ENCODE assay signal across 9 mouse cellular contexts in the genomic region with DNA sequence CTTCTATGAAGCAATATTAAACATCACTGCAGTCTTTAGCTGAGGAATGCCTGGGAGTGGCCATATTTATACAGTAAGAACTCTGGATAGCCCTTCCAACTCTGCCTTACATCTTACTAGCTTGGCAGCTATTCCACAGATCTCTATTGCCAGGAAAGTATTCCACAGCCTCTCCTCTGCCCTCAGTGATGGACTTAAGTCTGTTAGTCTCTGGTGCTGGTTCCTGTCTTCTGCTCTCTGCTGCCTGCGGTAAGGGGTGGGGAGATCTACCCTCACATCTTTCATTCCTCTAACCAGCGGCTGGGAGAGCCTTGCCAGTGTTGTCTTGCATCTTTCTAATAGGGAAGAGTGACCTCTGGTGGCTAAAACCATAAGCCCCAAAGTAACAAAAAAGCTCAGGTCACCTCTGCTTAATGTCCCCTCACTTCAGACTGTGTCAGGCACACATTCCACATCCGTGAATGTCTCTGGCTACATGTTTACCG. TPM values are rescaled to one million over a fixed set of nuclear protein-coding genes. Genes with fewer than 3 reads are reported as not detected.
DNase-seq lines count a peak whose midpoint lies in the region; ATAC-seq and TF ChIP-seq lines count a peak whose summit lies in the region.
"Had no signal": no experiment of that assay in that cellular context is flagged by ENCODE, and none has a peak within 500 bp of the region (broad histone marks: within the 10 kb centered on the region; RNA-seq: fewer than 3 reads in every experiment).

No protein-coding gene starts in this region.

- peak; percentile 37 for DNase-seq in hindbrain, embryonic 10.5 days (ENCODE audit: low spot score)
- peak; percentile 88 for DNase-seq in adipocyte (ENCODE audit: low spot score)
- DNase-seq in embryonic facial prominence, embryonic 11.5 days (ENCODE audit: low spot score), result peak; percentile 83
- peak; percentile 86 for DNase-seq in heart, postnatal 0 days (ENCODE audit: low spot score)
- peak; percentile 73 to 75 for DNase-seq in kidney, postnatal 36 days
- DNase-seq in lung, embryonic 14.5 days, result peak; percentile 88
- DNase-seq in right cerebral cortex, postnatal 14 days, result peak; percentile 25

- peak; percentile 76 for TF ChIP-seq CTCF in heart, postnatal 0 days (IDR thresholded peaks at IDR 0.05; ENCODE audit: low read depth)
- TF ChIP-seq CTCF in lung, embryonic 14.5 days (IDR thresholded peaks at IDR 0.05; ENCODE audit: low read depth), result peak; percentile 78

- H3K9me3 ChIP-seq in hindbrain, embryonic 10.5 days, result no peaks in the 10 kb centered on the region
- H3K9me3 ChIP-seq in hindbrain, embryonic 12.5 days (replicated peaks), result no peaks in the 10 kb centered on the region
- H3K9me3 ChIP-seq in embryonic facial prominence, embryonic 11.5 days (replicated peaks; ENCODE audit: control insufficient read depth, low read length), result no peaks in the 10 kb centered on the region
- no peaks in the 10 kb centered on the region for H3K9me3 ChIP-seq in heart, postnatal 0 days (replicated peaks; ENCODE audit: control insufficient read depth, low read length)
- no peaks in the 10 kb centered on the region for H3K9me3 ChIP-seq in lung, embryonic 14.5 days (ENCODE audit: low read depth, low read length)
- H3K9me3 ChIP-seq: midbrain, embryonic 12.5 days had no signal

- no peak for TF ChIP-seq EP300 in heart, postnatal 0 days (IDR thresholded peaks at IDR 0.05; ENCODE audit: low read depth)

- H3K4me2 ChIP-seq in hindbrain, embryonic 12.5 days (replicated peaks), result no peak overlapping the region
- no peak overlapping the region for H3K4me2 ChIP-seq in embryonic facial prominence, embryonic 11.5 days (ENCODE audit: low read depth, low read length)
- no peak overlapping the region for H3K4me2 ChIP-seq in heart, postnatal 0 days (ENCODE audit: low read depth, low read length)
- H3K4me2 ChIP-seq in lung, embryonic 14.5 days, result no peak overlapping the region
- H3K4me2 ChIP-seq: midbrain, embryonic 12.5 days had no signal

- H3K27ac ChIP-seq in hindbrain, embryonic 10.5 days, result no peak overlapping the region
- H3K27ac ChIP-seq in hindbrain, embryonic 12.5 days, result no peak overlapping the region
- H3K27ac ChIP-seq in embryonic facial prominence, embryonic 11.5 days (replicated peaks; ENCODE audit: low read depth, low read length), result no peak overlapping the region
- peak overlapping the region; percentile 65 for H3K27ac ChIP-seq in heart, postnatal 0 days (ENCODE audit: low read depth)
- H3K27ac ChIP-seq in lung, embryonic 14.5 days (ENCODE audit: low read depth), result peak overlapping the region; percentile 72
- H3K27ac ChIP-seq: midbrain, embryonic 12.5 days had no signal

- no peak overlapping the region for H3K4me3 ChIP-seq in hindbrain, embryonic 10.5 days
- no peak overlapping the region for H3K4me3 ChIP-seq in hindbrain, embryonic 12.5 days
- H3K4me3 ChIP-seq in embryonic facial prominence, embryonic 11.5 days (ENCODE audit: low read depth, low read length), result no peak overlapping the region
- H3K4me3 ChIP-seq in heart, postnatal 0 days (ENCODE audit: low read depth, low read length), result no peak overlapping the region
- no peak overlapping the region for H3K4me3 ChIP-seq in lung, embryonic 14.5 days (ENCODE audit: low read depth, low read length)
- H3K4me3 ChIP-seq: midbrain, embryonic 12.5 days had no signal

- H3K36me3 ChIP-seq in hindbrain, embryonic 10.5 days, result 0 out of 2 replicates have a peak, but pooled peaks cover 3% of the 10 kb centered on the region
- H3K36me3 ChIP-seq in hindbrain, embryonic 12.5 days, result no peaks in the 10 kb centered on the region
- H3K36me3 ChIP-seq in embryonic facial prominence, embryonic 11.5 days (replicated peaks; ENCODE audit: control insufficient read depth, insufficient read depth, low read depth, low read length), result no peaks in the 10 kb centered on the region
- H3K36me3 ChIP-seq in heart, postnatal 0 days (replicated peaks; ENCODE audit: control insufficient read depth, insufficient read depth, low read length), result no peaks in the 10 kb centered on the region; the same call in 1 of the 2 replicates
- H3K36me3 ChIP-seq in lung, embryonic 14.5 days (ENCODE audit: insufficient read depth), result no peaks in the 10 kb centered on the region
- H3K36me3 ChIP-seq: midbrain, embryonic 12.5 days had no signal

- peaks cover 9% of the 10 kb centered on the region; the same call in 1 of the 2 replicates for H3K4me1 ChIP-seq in hindbrain, embryonic 10.5 days (replicated peaks)
- H3K4me1 ChIP-seq in hindbrain, embryonic 12.5 days, result peaks cover 5% of the 10 kb centered on the region
- no peaks in the 10 kb centered on the region for H3K4me1 ChIP-seq in embryonic facial prominence, embryonic 11.5 days (ENCODE audit: control insufficient read depth, insufficient read depth, low read length)
- peaks cover 22% of the 10 kb centered on the region for H3K4me1 ChIP-seq in heart, postnatal 0 days (ENCODE audit: control insufficient read depth, insufficient read depth)
- peaks cover 11% of the 10 kb centered on the region for H3K4me1 ChIP-seq in lung, embryonic 14.5 days (ENCODE audit: insufficient read depth)

- no peaks in the 10 kb centered on the region for H3K27me3 ChIP-seq in hindbrain, embryonic 10.5 days (ENCODE audit: insufficient read depth, poor library complexity, severe bottlenecking)
- no peaks in the 10 kb centered on the region for H3K27me3 ChIP-seq in hindbrain, embryonic 12.5 days
- H3K27me3 ChIP-seq in embryonic facial prominence, embryonic 11.5 days (ENCODE audit: control insufficient read depth, insufficient read depth, low read length), result no peaks in the 10 kb centered on the region
- no peaks in the 10 kb centered on the region for H3K27me3 ChIP-seq in heart, postnatal 0 days (ENCODE audit: control insufficient read depth, insufficient read depth, low read length)
- no peaks in the 10 kb centered on the region for H3K27me3 ChIP-seq in lung, embryonic 14.5 days (ENCODE audit: insufficient read depth, low read length)
- H3K27me3 ChIP-seq: midbrain, embryonic 12.5 days had no signal

- H3K9ac ChIP-seq in hindbrain, embryonic 12.5 days, result no peak overlapping the region; the same call in 1 of the 2 replicates
- H3K9ac ChIP-seq in embryonic facial prominence, embryonic 11.5 days (replicated peaks; ENCODE audit: low read length), result no peak overlapping the region
- H3K9ac ChIP-seq in heart, postnatal 0 days (replicated peaks; ENCODE audit: low read depth, low read length), result no peak overlapping the region
- no peak overlapping the region for H3K9ac ChIP-seq in lung, embryonic 14.5 days
- H3K9ac ChIP-seq: midbrain, embryonic 12.5 days had no signal

- no peak for ATAC-seq in hindbrain, embryonic 12.5 days (ENCODE audit: low FRiP score)
- ATAC-seq in embryonic facial prominence, embryonic 11.5 days (replicated peaks; ENCODE audit: insufficient number of reproducible peaks, low FRiP score, low TSS enrichment, low read depth), result 0 out of 2 replicates have a peak, but pooled peaks have one; percentile 62
- peak; percentile 73 for ATAC-seq in heart, postnatal 0 days (ENCODE audit: insufficient read depth, low read depth)
- peak; percentile 71 for ATAC-seq in lung, embryonic 14.5 days (ENCODE audit: insufficient read depth)

- WGBS in hindbrain, embryonic 10.5 days, result 25% methylated on average over 4 of the region's 4 CpGs
- WGBS in hindbrain, embryonic 12.5 days, result 25% methylated on average over 4 of the region's 4 CpGs
- 17% methylated on average over 4 of the region's 4 CpGs for WGBS in embryonic facial prominence, embryonic 11.5 days
- WGBS in heart, postnatal 0 days, result 10% methylated on average over 4 of the region's 4 CpGs
- WGBS in lung, embryonic 14.5 days, result 14% methylated on average over 4 of the region's 4 CpGs

RNA-seq across cellular contexts. Expression of a gene that starts 46.6 kb away (rescaled TPM):
- polyA plus RNA-seq in hindbrain, embryonic 10.5 days (2016; fragmentation: Nextera tagmentation; extraction: Ambion mirVana), result 2.9 and 4.2 TPM in 2 replicates
- polyA plus RNA-seq in hindbrain, embryonic 12.5 days (2016; fragmentation: Nextera tagmentation; extraction: Ambion mirVana), result 5.1 and 7.0 TPM in 2 replicates
- polyA plus RNA-seq in embryonic facial prominence, embryonic 11.5 days (2014; fragmentation: Nextera tagmentation; extraction: Ambion mirVana), result 5.5 and 8.2 TPM in 2 replicates
- 40.8 and 72.6 TPM in 2 replicates for total RNA-seq in heart, postnatal 0 days (2014; rRNA removed; ENCODE audit: low replicate concordance)
- 9.5 and 11.1 TPM in 2 replicates for polyA plus RNA-seq in heart, postnatal 0 days (2015; fragmentation: Nextera tagmentation; extraction: Ambion mirVana)
- polyA plus RNA-seq in lung, embryonic 14.5 days (2014; fragmentation: Nextera tagmentation; extraction: Ambion mirVana), result 11.7 and 11.8 TPM in 2 replicates

Comparison
In these comparisons a context has a peak if more than half of its experiments do, and no peak if none do; other contexts are left out.
1. DNase-seq: peak in every context shown above with its lines; median percentile 88 in adipocyte; 88 in lung, embryonic 14.5 days; 86 in heart, postnatal 0 days; 83 in embryonic facial prominence, embryonic 11.5 days; 74 in kidney, postnatal 36 days; 37 in hindbrain, embryonic 10.5 days; 25 in right cerebral cortex, postnatal 14 days.
2. H3K27ac ChIP-seq: peak in heart, postnatal 0 days (single experiment) and lung, embryonic 14.5 days (single experiment); none in hindbrain, embryonic 10.5 days (single experiment), hindbrain, embryonic 12.5 days (single experiment) and embryonic facial prominence, embryonic 11.5 days (single experiment).